Mouse (Mus musculus): Measurements from ENCODE around the gene Tuba4a.

- no peak for TF ChIP-seq POLR2A (IDR thresholded peaks at IDR 0.05; ENCODE audit: low read depth, low read length)
- no peak for TF ChIP-seq CTCF (IDR thresholded peaks at IDR 0.05; ENCODE audit: extremely low read depth, insufficient read depth, insufficient read length, insufficient replicate concordance)
These were observed 30.8 kb upstream of the Tuba4a start for GRCm38 (mm10) chr1:75250498-75250897.
